Mouse (Mus musculus) layer of hippocampus, postnatal 25 days (tissue): ENCODE results near the gene Olfr1362. TPM values are rescaled to one million over a fixed set of nuclear protein-coding genes. Genes with fewer than 3 reads are reported as not detected.

Source experiments
- DNase-seq, 2 experiments: peaks; one replicate each; pipeline ENCODE4 v3.0.0; 2022; ENCODE audit warnings: mixed read lengths in 2 of 2, low spot score in 1 of 2; ENCODE audit errors: extremely low spot score in 1 of 2
- total RNA-seq, 2 experiments: library from RNA; stranded (reverse); gene quantifications; 2 replicates each; pipeline ENCODE4 v1.2.3; 2021

The Olfr1362 gene
- total RNA-seq, result not detected

GRCm38 (mm10) chr13:21613922-21614321 is at the start of gene Olfr1362:
TSS of gene Olfr1362 (minus strand) at chr13:21614022.
- no peak for DNase-seq

GRCm38 (mm10) chr13:21663286-21663685 is 49.5 kb upstream of the Olfr1362 start, which contains the start of gene Olfr1361:
TSS of gene Olfr1361 (minus strand) at chr13:21663386.
- no peak for DNase-seq

GRCm38 (mm10) chr13:21642418-21642817 is 28.6 kb upstream of the Olfr1362 start, which contains the start of gene Olfr11:
TSS of gene Olfr11 (minus strand) at chr13:21642518.
- no peak for DNase-seq

DNA sequence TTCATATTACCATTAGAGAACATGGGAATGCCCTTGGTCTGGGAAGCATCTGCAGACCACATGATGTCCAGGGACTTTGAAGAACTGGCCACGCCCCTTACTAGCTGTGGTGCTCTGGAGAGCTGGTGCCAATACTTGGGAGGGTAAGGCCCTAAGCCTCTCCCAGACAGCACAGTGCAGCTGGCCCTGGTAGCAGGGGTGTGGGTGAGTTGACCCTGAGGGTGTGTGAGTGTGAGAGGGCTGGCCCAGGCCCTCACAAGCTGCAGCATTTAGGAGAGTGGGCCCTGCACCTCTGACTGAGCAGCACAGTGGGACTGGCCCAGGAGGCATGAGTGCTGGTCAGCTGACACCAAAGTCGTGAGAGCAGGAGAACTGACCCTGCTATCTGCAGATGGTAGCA is 22.2 kb downstream of the Olfr1362 start:
- DNase-seq, result no peak

- no peak for DNase-seq
Measured at GRCm38 (mm10) chr13:21581659-21582058, 32.2 kb downstream of the Olfr1362 start, which contains the start of gene Olfr1364. TSS of gene Olfr1364 (minus strand) at chr13:21581759.

Other genes starting within 250 kb of the Olfr1362 start
- gene Zkscan3, start 211.3 kb downstream of the Olfr1362 start, total RNA-seq, result 10 to 100 TPM; 35.6 to 42.4 TPM
- gene Pgbd1, start 173.0 kb downstream of the Olfr1362 start, total RNA-seq, result 1 to 10 TPM; 1.2 to 1.8 TPM
- 10 to 100 TPM; 45.3 to 47.3 TPM for gene Zscan26, start 160.3 kb downstream of the Olfr1362 start, total RNA-seq
- 1 to 10 TPM in 1 of 2 experiments, under 1 TPM in 1; 0.91 to 1.6 TPM for gene Nkapl, start 145.5 kb downstream of the Olfr1362 start, total RNA-seq
- gene Zkscan4, start 135.1 kb downstream of the Olfr1362 start, total RNA-seq, result 1 to 10 TPM; 5.8 to 6.7 TPM
- gene Gm10065, start 134.6 kb downstream of the Olfr1362 start, total RNA-seq, result not detected
- gene AK157302, start 118.8 kb downstream of the Olfr1362 start, total RNA-seq, result 10 to 100 TPM; 21.2 to 24.4 TPM
- 10 to 100 TPM; 68.8 to 76.1 TPM for gene Gm11273, start 112.6 kb downstream of the Olfr1362 start, total RNA-seq
- gene Zkscan8, start 82.9 kb downstream of the Olfr1362 start, total RNA-seq, result 10 to 100 TPM; 16.4 to 17.0 TPM
- gene Olfr1366, start 71.2 kb downstream of the Olfr1362 start, total RNA-seq, result not detected
- not detected for gene Olfr1535, start 54.1 kb downstream of the Olfr1362 start, total RNA-seq
- not detected for gene Olfr1364, start 32.3 kb downstream of the Olfr1362 start, total RNA-seq
- gene Olfr11, start 28.5 kb upstream of the Olfr1362 start, total RNA-seq, result not detected
- not detected for gene Olfr1361, start 49.4 kb upstream of the Olfr1362 start, total RNA-seq
- gene Olfr1360, start 63.4 kb upstream of the Olfr1362 start, total RNA-seq, result not detected
- gene Olfr1359, start 84.1 kb upstream of the Olfr1362 start, total RNA-seq, result not detected
- 10 to 100 TPM; 32.0 to 37.1 TPM for gene Hist1h2bl, start 102.1 kb upstream of the Olfr1362 start, total RNA-seq
- gene Hist1h2ai, start 102.4 kb upstream of the Olfr1362 start, total RNA-seq, result 10 to 100 TPM; 25.2 to 27.6 TPM
- 10 to 100 TPM; 51.7 to 65.0 TPM for gene Hist1h3h, start 103.6 kb upstream of the Olfr1362 start, total RNA-seq
- 1 to 10 TPM; 6.5 to 8.1 TPM for gene Hist1h2bm, start 108.0 kb upstream of the Olfr1362 start, total RNA-seq
- gene Hist1h4j, start 121.0 kb upstream of the Olfr1362 start, total RNA-seq, result 10 to 100 TPM; 17.6 to 19.5 TPM
- 100 to 1,000 TPM; 272 to 320 TPM for gene Hist1h4k, start 136.5 kb upstream of the Olfr1362 start, total RNA-seq
- 10 to 100 TPM; 10.9 to 18.2 TPM for gene Hist1h2ak, start 139.8 kb upstream of the Olfr1362 start, total RNA-seq
- 10 to 100 TPM in 1 of 2 experiments, 1 to 10 TPM in 1; 8.6 to 12.1 TPM for gene Hist1h2bn, start 140.1 kb upstream of the Olfr1362 start, total RNA-seq
- 1 to 10 TPM; 7.3 to 9.3 TPM for gene Hist1h1b, start 166.6 kb upstream of the Olfr1362 start, total RNA-seq
- gene Hist1h3i, start 169.3 kb upstream of the Olfr1362 start, total RNA-seq, result 10 to 100 TPM; 58.3 to 73.7 TPM
- gene Hist1h2an, start 173.2 kb upstream of the Olfr1362 start, total RNA-seq, result 1 to 10 TPM; 1.9 to 3.0 TPM
- 10 to 100 TPM in 1 of 2 experiments, 1 to 10 TPM in 1; 5.0 to 13.2 TPM for gene Hist1h2bp, start 173.4 kb upstream of the Olfr1362 start, total RNA-seq
- 10 to 100 TPM; 42.6 to 56.9 TPM for gene Hist1h2bq, start 196.2 kb upstream of the Olfr1362 start, total RNA-seq
- gene Hist1h2ao, start 196.4 kb upstream of the Olfr1362 start, total RNA-seq, result 10 to 100 TPM; 31.1 to 33.0 TPM
- gene Hist1h4m, start 197.7 kb upstream of the Olfr1362 start, total RNA-seq, result 100 to 1,000 TPM; 199 to 299 TPM
- 10 to 100 TPM; 21.0 to 38.5 TPM for gene Hist1h4n, start 218.2 kb upstream of the Olfr1362 start, total RNA-seq
- 10 to 100 TPM; 16.2 to 31.8 TPM for gene Hist1h2ap, start 219.5 kb upstream of the Olfr1362 start, total RNA-seq
- gene Hist1h2br, start 219.7 kb upstream of the Olfr1362 start, total RNA-seq, result 10 to 100 TPM; 42.1 to 57.8 TPM